Mouse (Mus musculus) kidney, adult 2 months (tissue): ENCODE measurements at regions not wholly inside any gene's neighbourhood (a gene's known extent, or its start where the extent isn't known, plus 50 kb on each side); places are given as distances from the start of the nearest gene placed in this dataset.

ENCODE experiments used
- CTCF ChIP-seq: fragments of 200-500 bp; conservative IDR thresholded peaks from 2 replicates; pipeline ENCODE4 v1.5.1; 2011; ENCODE audit warnings: low read depth, mild to moderate bottlenecking, control low read depth, low read length, moderate library complexity, mixed read lengths; ENCODE audit not compliant: insufficient read depth, insufficient read length
- POLR2A ChIP-seq: fragments of 200-500 bp; IDR thresholded peaks from one replicate; pipeline ENCODE4 v1.6.1; 2011; ENCODE audit warnings: low read depth, low read length, control low read depth

GRCm38 (mm10) chr14:76911271-76911670 lies 125.3 kb upstream of the Ccdc122 start:
- TF ChIP-seq CTCF (no peak), POLR2A (no peak)
